Mouse (Mus musculus): ENCODE measurements around the gene Mvb12b. TPM values are rescaled to one million over a fixed set of nuclear protein-coding genes. Genes with fewer than 3 reads are reported as not detected.
A peak's percentile ranks its signal among the peaks of the same experiment; 100 is the strongest.

The Mvb12b gene
- polyA plus RNA-seq, 1 experiment from 2014 or later = 14.0 TPM

DNA sequence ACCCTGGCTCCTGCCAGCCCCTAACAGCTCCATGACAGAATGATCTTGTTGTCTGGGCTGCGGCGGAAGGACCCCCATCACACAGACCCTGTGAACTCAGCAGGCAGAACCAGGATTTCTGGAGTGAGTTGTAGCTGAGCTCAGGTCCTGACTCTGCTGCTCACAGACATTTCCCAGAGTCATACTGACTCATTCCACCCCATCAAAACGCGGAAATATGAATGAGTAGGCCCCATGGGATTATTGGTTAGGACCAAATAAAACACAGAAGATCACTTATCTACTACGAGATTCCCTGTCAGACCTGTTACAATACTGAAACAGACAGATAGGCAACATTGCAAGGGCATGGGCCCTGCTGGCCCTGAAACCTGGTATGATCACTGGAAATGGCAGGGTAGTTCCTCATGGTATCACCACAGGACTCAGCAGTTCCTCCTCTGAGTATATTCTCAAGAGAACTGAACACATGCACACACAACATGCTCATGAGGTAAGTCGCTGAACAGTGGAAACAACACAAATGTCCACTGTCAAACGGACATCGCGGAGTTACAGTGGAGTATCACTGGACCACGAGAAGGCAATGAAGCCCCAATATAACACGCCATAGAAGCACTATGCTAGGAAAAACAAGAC is 40.4 kb downstream of the Mvb12b start:
- DNase-seq (ENCODE audit: low spot score) = no peak
- Histone ChIP-seq H3K4me1 (replicated peaks; ENCODE audit: control insufficient read depth, insufficient read depth, low read length) (peaks cover 18% of the 10 kb centered on the region), H3K27ac (ENCODE audit: low read depth) (no peak overlapping the region), H3K36me3 (ENCODE audit: control insufficient read depth, insufficient read depth, low read length) (no peaks in the 10 kb centered on the region), H3K9me3 (ENCODE audit: control insufficient read depth, low read length) (no peaks in the 10 kb centered on the region), H3K9ac (ENCODE audit: low read length) (no peak overlapping the region), H3K4me3 (ENCODE audit: low read depth, low read length) (no peak overlapping the region), H3K4me2 (ENCODE audit: low read length) (no peak overlapping the region), H3K27me3 (replicated peaks; ENCODE audit: control insufficient read depth, insufficient read depth, low read length) (no peaks in the 10 kb centered on the region)
- 76% methylated on average over 11 of the region's 11 CpGs for WGBS
- ATAC-seq (replicated peaks; ENCODE audit: low FRiP score, low TSS enrichment, low read depth) = no peak

DNA sequence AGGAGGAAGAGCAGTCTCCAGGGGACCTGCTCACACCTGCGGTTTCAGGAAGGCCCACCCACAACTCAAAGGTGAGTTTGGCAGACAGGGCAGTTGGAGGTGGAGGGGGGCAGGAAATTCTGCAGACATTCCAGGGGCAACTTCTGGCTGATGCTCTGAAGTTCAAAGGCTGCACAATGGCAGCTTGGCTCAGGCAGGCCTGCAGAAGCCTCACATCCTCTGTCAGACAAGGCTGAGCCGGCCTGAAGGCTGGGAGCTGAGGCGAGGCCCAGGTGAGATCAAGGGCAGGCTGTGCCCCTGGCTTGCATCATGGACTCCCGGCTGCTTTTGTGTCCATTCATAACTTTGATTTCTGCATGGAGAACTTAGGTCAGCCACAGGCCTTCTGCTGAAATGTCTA is 41.1 kb downstream of the Mvb12b start:
- H3K9ac ChIP-seq (ENCODE audit: low read length) = no peak overlapping the region
- DNase-seq (ENCODE audit: low spot score) (no peak), ATAC-seq (replicated peaks; ENCODE audit: low FRiP score, low TSS enrichment, low read depth) (no peak)
- H3K9me3 ChIP-seq (ENCODE audit: control insufficient read depth, low read length) = no peaks in the 10 kb centered on the region
- no peaks in the 10 kb centered on the region for H3K36me3 ChIP-seq (ENCODE audit: control insufficient read depth, insufficient read depth, low read length)
- H3K27me3 ChIP-seq (replicated peaks; ENCODE audit: control insufficient read depth, insufficient read depth, low read length) = no peaks in the 10 kb centered on the region
- H3K27ac ChIP-seq (ENCODE audit: low read depth) = no peak overlapping the region
- H3K4me1 ChIP-seq (replicated peaks; ENCODE audit: control insufficient read depth, insufficient read depth, low read length) = peaks cover 18% of the 10 kb centered on the region
- H3K4me2 ChIP-seq (ENCODE audit: low read length) = no peak overlapping the region
- 33% methylated on average over 4 of the region's 4 CpGs for WGBS
- H3K4me3 ChIP-seq (ENCODE audit: low read depth, low read length) = no peak overlapping the region

DNA sequence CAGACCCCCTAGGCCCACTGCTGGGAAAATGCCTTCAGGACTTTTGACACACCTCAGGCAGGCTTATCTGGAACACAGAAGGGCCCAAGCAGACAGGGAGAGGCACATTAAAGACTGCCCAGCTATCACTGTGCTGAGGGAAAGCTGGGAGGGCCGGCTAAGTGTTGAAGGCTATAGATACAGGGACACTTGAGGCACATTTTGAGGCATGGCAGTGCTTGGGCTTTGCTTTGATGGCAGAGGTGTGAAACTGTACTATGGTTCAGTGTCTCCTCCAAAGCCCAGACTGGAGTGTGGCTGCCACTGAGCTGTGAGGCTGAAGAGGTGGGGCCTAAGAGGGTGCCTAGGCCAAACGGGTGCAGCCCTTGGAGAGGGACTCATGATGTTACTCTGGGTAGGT is 44.1 kb downstream of the Mvb12b start:
- no peak overlapping the region for H3K4me2 ChIP-seq (ENCODE audit: low read length)
- no peak overlapping the region for H3K9ac ChIP-seq (ENCODE audit: low read length)
- H3K27me3 ChIP-seq (replicated peaks; ENCODE audit: control insufficient read depth, insufficient read depth, low read length) = no peaks in the 10 kb centered on the region
- peaks cover 18% of the 10 kb centered on the region for H3K4me1 ChIP-seq (replicated peaks; ENCODE audit: control insufficient read depth, insufficient read depth, low read length)
- no peak overlapping the region for H3K27ac ChIP-seq (ENCODE audit: low read depth)
- H3K36me3 ChIP-seq (ENCODE audit: control insufficient read depth, insufficient read depth, low read length) = no peaks in the 10 kb centered on the region
- DNase-seq (ENCODE audit: low spot score) = no peak
- 66% methylated on average over 2 of the region's 2 CpGs for WGBS
- no peak for ATAC-seq (replicated peaks; ENCODE audit: low FRiP score, low TSS enrichment, low read depth)
- no peaks in the 10 kb centered on the region for H3K9me3 ChIP-seq (ENCODE audit: control insufficient read depth, low read length)
- H3K4me3 ChIP-seq (ENCODE audit: low read depth, low read length) = no peak overlapping the region

DNA sequence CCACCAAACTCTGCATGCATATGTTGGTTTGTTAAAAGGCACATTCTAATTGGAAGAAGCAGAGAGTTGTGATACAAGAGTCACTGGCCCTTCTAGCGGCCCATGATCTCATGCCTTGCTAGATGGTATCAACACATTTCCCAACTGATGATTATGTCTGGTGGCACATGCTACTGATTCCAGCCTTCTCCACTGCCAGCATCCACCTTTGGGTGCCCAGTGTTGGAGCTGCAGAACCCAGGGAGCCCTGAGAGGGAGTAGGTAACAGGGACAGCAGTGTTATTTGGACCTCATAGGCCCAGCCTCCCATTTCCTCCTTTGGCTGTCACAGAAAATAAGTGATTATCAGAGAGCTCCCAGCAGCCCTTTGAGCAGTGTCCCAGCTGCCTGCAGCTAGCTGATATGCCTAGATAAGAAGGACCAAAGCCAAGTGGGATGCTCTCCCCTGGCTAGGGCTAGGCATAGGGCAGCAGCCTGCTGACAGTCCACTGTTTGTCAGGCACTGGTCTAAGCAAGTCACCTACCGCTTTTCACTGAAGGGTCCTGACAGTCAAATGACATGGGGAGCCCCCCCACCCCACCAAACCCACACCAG is 44.7 kb downstream of the Mvb12b start:
- ATAC-seq (replicated peaks; ENCODE audit: low FRiP score, low TSS enrichment, low read depth) = 0 out of 2 replicates have a peak, but pooled peaks have one; percentile 50
- Histone ChIP-seq H3K9me3 (ENCODE audit: control insufficient read depth, low read length) (no peaks in the 10 kb centered on the region), H3K27ac (ENCODE audit: low read depth) (no peak overlapping the region), H3K9ac (ENCODE audit: low read length) (no peak overlapping the region), H3K4me3 (ENCODE audit: low read depth, low read length) (no peak overlapping the region), H3K4me2 (ENCODE audit: low read length) (no peak overlapping the region), H3K27me3 (replicated peaks; ENCODE audit: control insufficient read depth, insufficient read depth, low read length) (no peaks in the 10 kb centered on the region), H3K36me3 (ENCODE audit: control insufficient read depth, insufficient read depth, low read length) (no peaks in the 10 kb centered on the region), H3K4me1 (replicated peaks; ENCODE audit: control insufficient read depth, insufficient read depth, low read length) (peaks cover 15% of the 10 kb centered on the region)
- DNase-seq (ENCODE audit: low spot score) = no peak
- 89% methylated on average over 2 of the region's 2 CpGs for WGBS

DNA sequence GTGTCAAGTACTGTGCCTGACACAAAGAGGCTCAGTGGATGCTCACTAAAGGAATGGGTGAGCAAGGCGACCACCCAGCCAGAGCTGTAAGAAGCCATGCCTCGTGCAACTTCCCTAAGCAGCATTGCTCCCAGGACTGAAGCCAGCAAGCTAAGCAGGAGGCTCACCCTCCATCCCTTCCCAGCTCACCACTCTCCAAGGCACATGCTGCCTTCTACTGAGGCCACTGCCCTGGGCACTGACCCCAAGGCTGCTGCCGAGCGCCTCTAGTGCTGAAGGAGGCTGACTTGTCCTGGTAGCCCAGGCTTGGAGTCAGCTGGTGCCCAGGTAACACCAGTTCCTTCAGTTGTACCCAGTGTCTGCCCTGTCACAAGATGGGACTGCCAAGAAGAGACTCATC is 45.8 kb downstream of the Mvb12b start:
- Histone ChIP-seq H3K4me2 (ENCODE audit: low read length) (no peak overlapping the region), H3K9me3 (ENCODE audit: control insufficient read depth, low read length) (no peaks in the 10 kb centered on the region), H3K27me3 (replicated peaks; ENCODE audit: control insufficient read depth, insufficient read depth, low read length) (no peaks in the 10 kb centered on the region), H3K27ac (ENCODE audit: low read depth) (no peak overlapping the region), H3K9ac (ENCODE audit: low read length) (no peak overlapping the region), H3K4me1 (replicated peaks; ENCODE audit: control insufficient read depth, insufficient read depth, low read length) (peaks cover 6% of the 10 kb centered on the region), H3K4me3 (ENCODE audit: low read depth, low read length) (no peak overlapping the region), H3K36me3 (ENCODE audit: control insufficient read depth, insufficient read depth, low read length) (0 out of 2 replicates have a peak, but pooled peaks cover 7% of the 10 kb centered on the region)
- DNase-seq (ENCODE audit: low spot score) = no peak
- 87% methylated on average over 4 of the region's 4 CpGs for WGBS
- no peak for ATAC-seq (replicated peaks; ENCODE audit: low FRiP score, low TSS enrichment, low read depth)

DNA sequence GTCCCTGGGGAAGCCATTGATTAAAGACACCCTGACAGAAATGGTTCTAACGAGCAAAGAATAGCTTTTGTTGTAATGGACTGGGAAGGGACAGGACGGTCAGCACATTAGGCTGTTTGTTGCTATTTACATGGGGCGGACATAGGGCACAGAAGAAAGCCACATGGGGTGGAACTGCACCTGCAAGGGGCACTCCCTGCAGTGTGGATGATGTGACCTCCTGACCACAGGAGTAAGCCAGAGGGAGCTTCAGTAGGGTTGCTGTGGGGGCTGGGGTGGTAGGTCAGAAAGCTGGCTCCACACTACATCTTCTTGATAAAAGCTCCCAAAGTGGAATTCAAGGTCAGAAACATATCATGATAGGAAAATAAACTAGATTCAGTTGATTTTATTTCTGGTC is 47.3 kb downstream of the Mvb12b start:
- Histone ChIP-seq H3K27ac (ENCODE audit: low read depth) (no peak overlapping the region), H3K27me3 (replicated peaks; ENCODE audit: control insufficient read depth, insufficient read depth, low read length) (no peaks in the 10 kb centered on the region), H3K9me3 (ENCODE audit: control insufficient read depth, low read length) (no peaks in the 10 kb centered on the region), H3K4me2 (ENCODE audit: low read length) (no peak overlapping the region), H3K9ac (ENCODE audit: low read length) (no peak overlapping the region), H3K36me3 (ENCODE audit: control insufficient read depth, insufficient read depth, low read length) (0 out of 2 replicates have a peak, but pooled peaks cover 7% of the 10 kb centered on the region), H3K4me1 (replicated peaks; ENCODE audit: control insufficient read depth, insufficient read depth, low read length) (no peaks in the 10 kb centered on the region), H3K4me3 (ENCODE audit: low read depth, low read length) (no peak overlapping the region)
- no peak for ATAC-seq (replicated peaks; ENCODE audit: low FRiP score, low TSS enrichment, low read depth)
- WGBS = 87% methylated on average over 3 of the region's 3 CpGs
- DNase-seq (ENCODE audit: low spot score) = no peak

DNA sequence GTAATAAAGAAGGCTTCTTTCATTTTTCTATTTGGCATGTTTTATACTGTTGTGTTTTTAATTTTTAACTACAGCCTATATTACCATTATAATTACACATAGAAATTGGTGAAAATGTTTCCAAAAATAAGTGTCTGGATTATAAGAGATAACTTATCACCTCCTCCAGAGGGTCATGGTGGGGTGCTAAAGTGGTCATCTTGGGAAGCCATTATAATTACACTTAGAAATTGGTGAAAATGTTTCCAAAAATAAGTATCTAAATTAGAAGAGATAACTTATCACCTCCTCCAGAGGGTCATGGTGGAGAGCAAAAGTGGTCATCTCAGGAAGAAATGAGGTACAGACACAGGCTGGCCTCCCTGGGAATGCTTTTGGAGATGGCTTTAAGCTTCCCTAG is 48.5 kb downstream of the Mvb12b start:
- no peaks in the 10 kb centered on the region for H3K9me3 ChIP-seq (ENCODE audit: control insufficient read depth, low read length)
- H3K4me3 ChIP-seq (ENCODE audit: low read depth, low read length) = no peak overlapping the region
- H3K27ac ChIP-seq (ENCODE audit: low read depth) = no peak overlapping the region
- H3K27me3 ChIP-seq (replicated peaks; ENCODE audit: control insufficient read depth, insufficient read depth, low read length) = no peaks in the 10 kb centered on the region
- DNase-seq (ENCODE audit: low spot score) = no peak
- H3K9ac ChIP-seq (ENCODE audit: low read length) = no peak overlapping the region
- H3K4me1 ChIP-seq (replicated peaks; ENCODE audit: control insufficient read depth, insufficient read depth, low read length) = no peaks in the 10 kb centered on the region
- H3K4me2 ChIP-seq (ENCODE audit: low read length) = no peak overlapping the region
- peaks cover 10% of the 10 kb centered on the region; the same call in 1 of the 2 replicates for H3K36me3 ChIP-seq (ENCODE audit: control insufficient read depth, insufficient read depth, low read length)
- ATAC-seq (replicated peaks; ENCODE audit: low FRiP score, low TSS enrichment, low read depth) = no peak

DNA sequence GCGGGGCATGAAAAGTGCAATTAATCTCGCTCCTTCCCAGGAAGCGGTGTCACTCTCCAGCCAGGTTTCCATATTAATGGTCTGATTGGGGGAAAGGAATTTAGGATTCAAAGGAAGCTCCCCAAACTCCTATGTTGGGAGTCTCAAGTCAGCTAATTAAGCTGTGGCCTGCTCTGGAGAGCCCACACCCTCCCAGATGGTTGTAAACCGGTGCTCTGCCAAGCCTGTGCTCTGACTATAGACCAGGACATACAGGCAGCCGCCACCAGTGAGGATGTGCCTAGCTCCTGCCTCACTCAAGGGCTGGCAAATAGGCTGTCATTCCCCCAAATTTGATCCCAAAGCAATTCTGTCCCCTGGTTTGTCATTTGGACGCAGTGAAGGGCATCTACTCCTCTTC is 50.4 kb downstream of the Mvb12b start:
- Histone ChIP-seq H3K27me3 (replicated peaks; ENCODE audit: control insufficient read depth, insufficient read depth, low read length) (no peaks in the 10 kb centered on the region), H3K27ac (ENCODE audit: low read depth) (no peak overlapping the region), H3K36me3 (ENCODE audit: control insufficient read depth, insufficient read depth, low read length) (peaks cover 12% of the 10 kb centered on the region; the same call in 1 of the 2 replicates), H3K4me1 (replicated peaks; ENCODE audit: control insufficient read depth, insufficient read depth, low read length) (no peaks in the 10 kb centered on the region), H3K4me2 (ENCODE audit: low read length) (no peak overlapping the region), H3K9me3 (ENCODE audit: control insufficient read depth, low read length) (no peaks in the 10 kb centered on the region), H3K9ac (ENCODE audit: low read length) (no peak overlapping the region), H3K4me3 (ENCODE audit: low read depth, low read length) (no peak overlapping the region)
- ATAC-seq (replicated peaks; ENCODE audit: low FRiP score, low TSS enrichment, low read depth) = no peak
- WGBS = 78% methylated on average over 6 of the region's 6 CpGs
- DNase-seq (ENCODE audit: low spot score) = no peak

DNA sequence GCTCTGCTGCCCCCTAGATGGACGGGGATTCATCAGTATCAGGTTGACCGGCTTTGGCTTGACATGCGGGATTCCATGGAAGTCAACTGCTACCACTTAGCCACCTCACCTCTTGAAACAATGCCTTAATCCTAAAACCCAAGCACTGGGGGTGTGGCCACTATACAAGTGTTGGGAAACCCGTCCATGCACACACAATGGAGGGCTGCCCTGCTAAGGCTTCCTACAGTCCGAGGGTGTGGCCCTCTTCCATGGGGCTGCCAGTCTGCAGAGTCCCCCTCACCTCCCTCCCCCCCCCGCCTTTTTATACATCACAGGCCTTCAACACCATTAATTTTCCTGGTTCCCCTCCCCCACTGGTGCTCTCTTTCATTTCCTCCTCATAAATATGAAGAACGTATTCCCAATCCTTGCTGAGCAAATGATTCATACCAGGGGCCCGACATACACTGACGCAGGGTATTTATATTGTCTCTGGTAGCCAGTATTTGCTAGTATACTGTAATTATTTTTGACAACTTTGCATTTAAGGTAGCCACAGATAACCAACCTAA is 51.0 kb downstream of the Mvb12b start:
- no peak overlapping the region for H3K4me3 ChIP-seq (ENCODE audit: low read depth, low read length)
- no peak overlapping the region for H3K4me2 ChIP-seq (ENCODE audit: low read length)
- H3K9me3 ChIP-seq (ENCODE audit: control insufficient read depth, low read length) = no peaks in the 10 kb centered on the region
- H3K9ac ChIP-seq (ENCODE audit: low read length) = no peak overlapping the region
- H3K4me1 ChIP-seq (replicated peaks; ENCODE audit: control insufficient read depth, insufficient read depth, low read length) = no peaks in the 10 kb centered on the region
- 79% methylated on average over 9 of the region's 9 CpGs for WGBS
- DNase-seq (ENCODE audit: low spot score) = no peak
- H3K36me3 ChIP-seq (ENCODE audit: control insufficient read depth, insufficient read depth, low read length) = peaks cover 12% of the 10 kb centered on the region; the same call in 1 of the 2 replicates
- no peak for ATAC-seq (replicated peaks; ENCODE audit: low FRiP score, low TSS enrichment, low read depth)
- no peak overlapping the region for H3K27ac ChIP-seq (ENCODE audit: low read depth)
- H3K27me3 ChIP-seq (replicated peaks; ENCODE audit: control insufficient read depth, insufficient read depth, low read length) = no peaks in the 10 kb centered on the region
